Comparison of ENCODE assay signal across 8 mouse cellular contexts in the genomic region with DNA sequence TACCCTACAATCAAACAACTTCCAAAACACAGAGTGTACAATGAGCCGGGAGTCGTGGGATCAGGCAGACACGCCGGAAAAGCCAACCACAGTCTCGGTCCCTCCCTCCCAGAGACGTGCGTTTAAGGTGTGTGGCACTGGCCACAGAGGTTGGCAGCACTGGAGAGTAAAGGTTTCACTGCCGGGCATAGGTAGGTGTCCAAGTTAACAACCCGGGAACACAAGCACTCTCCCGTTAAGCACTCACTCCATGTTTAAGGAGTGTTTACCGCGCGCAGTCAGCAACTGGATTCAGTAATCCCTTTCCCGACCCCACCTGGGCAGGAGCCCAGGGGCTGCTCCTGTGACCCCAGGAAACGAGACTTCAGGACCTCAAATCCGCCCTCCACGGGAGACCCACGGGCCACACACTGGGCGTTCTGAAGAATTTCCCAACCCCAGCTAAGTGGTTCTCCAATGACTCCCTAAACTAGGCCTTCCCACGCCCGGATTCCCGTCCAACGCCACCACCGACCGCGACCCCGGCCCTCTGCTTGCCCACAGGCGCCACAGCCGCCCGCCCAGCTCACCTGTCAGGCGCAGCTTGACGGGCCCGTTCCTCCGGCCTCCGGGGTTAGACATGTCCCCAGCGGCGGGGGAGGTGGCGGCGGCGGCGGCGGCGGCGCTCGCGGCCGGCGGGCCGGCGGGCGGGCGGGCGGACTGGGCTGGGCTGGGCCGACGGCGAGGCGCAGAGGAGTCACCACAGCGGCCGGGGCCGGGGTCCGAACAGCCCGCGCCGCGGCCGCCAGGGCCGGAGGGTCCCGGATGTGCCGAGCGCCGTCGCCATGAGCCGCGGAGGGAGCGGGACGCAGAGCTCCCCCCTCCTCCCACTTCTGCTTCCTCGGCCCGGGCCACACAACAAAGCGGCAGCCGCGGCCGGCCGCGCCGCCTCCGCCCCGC. TPM values are rescaled to one million over a fixed set of nuclear protein-coding genes. Genes with fewer than 3 reads are reported as not detected.
A peak's percentile ranks its signal among the peaks of the same experiment; 100 is the strongest.
DNase-seq lines count a peak whose midpoint lies in the region; ATAC-seq and TF ChIP-seq lines count a peak whose summit lies in the region.

No protein-coding gene starts in this region.

- no peaks in the 10 kb centered on the region for H3K27me3 ChIP-seq in embryonic facial prominence, embryonic 11.5 days (ENCODE audit: control insufficient read depth, insufficient read depth, low read length)
- no peaks in the 10 kb centered on the region for H3K27me3 ChIP-seq in heart, adult 2 months (ENCODE audit: control insufficient read depth, insufficient read depth, low read length)
- H3K27me3 ChIP-seq in liver, embryonic 11.5 days (replicated peaks; ENCODE audit: control insufficient read depth, insufficient read depth, low read length) = no peaks in the 10 kb centered on the region
- no peaks in the 10 kb centered on the region for H3K27me3 ChIP-seq in splenic B cell, adult 2 months (ENCODE audit: control insufficient read depth, insufficient read depth, low read length, poor library complexity, severe bottlenecking)

- intact Hi-C loops in heart, adult 2 months (cut with DNase I) = loop anchor here (2.0 to 5.0 kb wide), 4 partner anchors 37 to 133 kb away; partner anchors contain the start of genes Cep95 and Ddx5

- TF ChIP-seq POLR2A in heart, adult 2 months (IDR thresholded peaks at IDR 0.05; ENCODE audit: insufficient read depth, low read depth, low read length) = no peak

- peak overlapping the region; percentile 88 for H3K27ac ChIP-seq in embryonic facial prominence, embryonic 11.5 days (replicated peaks; ENCODE audit: low read depth, low read length)
- peak overlapping the region; percentile 96 for H3K27ac ChIP-seq in heart, adult 2 months
- H3K27ac ChIP-seq in liver, embryonic 11.5 days (ENCODE audit: low read depth, low read length) = peak overlapping the region; percentile 91

- peak overlapping the region; percentile 80 for H3K4me2 ChIP-seq in embryonic facial prominence, embryonic 11.5 days (ENCODE audit: low read depth, low read length)
- peak overlapping the region; percentile 96 for H3K4me2 ChIP-seq in liver, embryonic 11.5 days

- no peaks in the 10 kb centered on the region for H3K4me1 ChIP-seq in embryonic facial prominence, embryonic 11.5 days (ENCODE audit: control insufficient read depth, insufficient read depth, low read length)
- H3K4me1 ChIP-seq in heart, adult 2 months (ENCODE audit: control insufficient read depth, insufficient read depth, low read length) = peaks cover 5% of the 10 kb centered on the region
- peaks cover 14% of the 10 kb centered on the region for H3K4me1 ChIP-seq in liver, embryonic 11.5 days (replicated peaks; ENCODE audit: control insufficient read depth, insufficient read depth, low read length)

- under 1% methylated on average over 77 of the region's 87 CpGs for WGBS in embryonic facial prominence, embryonic 11.5 days
- WGBS in heart, adult 2 months = under 1% methylated on average over 80 of the region's 87 CpGs
- under 1% methylated on average over 52 of the region's 87 CpGs for WGBS in liver, embryonic 11.5 days

- no peak for TF ChIP-seq CTCF in heart, adult 2 months (IDR thresholded peaks at IDR 0.05)

- H3K9ac ChIP-seq in embryonic facial prominence, embryonic 11.5 days (replicated peaks; ENCODE audit: low read length) = peak overlapping the region; percentile 95
- peak overlapping the region; percentile 96 for H3K9ac ChIP-seq in heart, adult 2 months (ENCODE audit: low read depth, low read length)
- H3K9ac ChIP-seq in liver, embryonic 11.5 days (ENCODE audit: low read depth, low read length) = peak overlapping the region; percentile 92

- H3K4me3 ChIP-seq in embryonic facial prominence, embryonic 11.5 days (ENCODE audit: low read depth, low read length) = peak overlapping the region; percentile 70
- H3K4me3 ChIP-seq in heart, adult 2 months = peak overlapping the region; percentile 93
- H3K4me3 ChIP-seq in liver, embryonic 11.5 days (ENCODE audit: low read depth, low read length) = peak overlapping the region; percentile 92

- H3K9me3 ChIP-seq in embryonic facial prominence, embryonic 11.5 days (replicated peaks; ENCODE audit: control insufficient read depth, low read length) = no peaks in the 10 kb centered on the region
- H3K9me3 ChIP-seq in liver, embryonic 11.5 days (ENCODE audit: control insufficient read depth, low read length) = no peaks in the 10 kb centered on the region

- peak; percentile 25 for DNase-seq in layer of hippocampus, adult 11-12 months (ENCODE audit: low spot score)
- DNase-seq in layer of hippocampus, adult 9-10 months (ENCODE audit: low spot score) = no peak
- peak; percentile 50 for DNase-seq in embryonic facial prominence, embryonic 11.5 days (ENCODE audit: low spot score)
- peak in 1 of 2 experiments; percentile 53 for DNase-seq in heart, adult 2 months
- DNase-seq in kidney, adult 8-10 months = peak; percentile 52 to 56
- peak; percentile 71 for DNase-seq in liver, embryonic 11.5 days (ENCODE audit: low spot score)
- DNase-seq in splenic B cell, adult 2 months (ENCODE audit: low read depth, low spot score) = peak; percentile 17

- H3K36me3 ChIP-seq in embryonic facial prominence, embryonic 11.5 days (replicated peaks; ENCODE audit: control insufficient read depth, insufficient read depth, low read depth, low read length) = no peaks in the 10 kb centered on the region
- H3K36me3 ChIP-seq in heart, adult 2 months (ENCODE audit: control insufficient read depth, insufficient read depth, low read length) = peaks cover 6% of the 10 kb centered on the region
- H3K36me3 ChIP-seq in liver, embryonic 11.5 days (ENCODE audit: control insufficient read depth, insufficient read depth, low read length) = no peaks in the 10 kb centered on the region
- H3K36me3 ChIP-seq in splenic B cell, adult 2 months (ENCODE audit: control insufficient read depth, insufficient read depth, low read length, poor library complexity, severe bottlenecking) = no peaks in the 10 kb centered on the region

- ATAC-seq in embryonic facial prominence, embryonic 11.5 days (replicated peaks; ENCODE audit: insufficient number of reproducible peaks, low FRiP score, low TSS enrichment, low read depth) = peak; percentile 76
- ATAC-seq in liver, embryonic 11.5 days (replicated peaks; ENCODE audit: low FRiP score) = peak; percentile 76
- ATAC-seq in monocyte, adult 5-6 weeks (replicated peaks; ENCODE audit: insufficient number of reproducible peaks, low FRiP score, low TSS enrichment, poor library complexity, severe bottlenecking) = peak; percentile 70

- no peak for TF ChIP-seq EP300 in heart, adult 2 months (IDR thresholded peaks at IDR 0.05; ENCODE audit: insufficient read depth, low read depth, low read length)

- 0 out of 2 replicates have a peak, but pooled peaks cover 2% of the 10 kb centered on the region for H3K79me2 ChIP-seq in heart, adult 2 months (replicated peaks; ENCODE audit: control insufficient read depth, insufficient read depth, low read length)

RNA-seq across cellular contexts. Expression of gene Smurf2, which starts 0.6 kb away (rescaled TPM):
- polyA plus RNA-seq in embryonic facial prominence, embryonic 11.5 days (2014; fragmentation: Nextera tagmentation; extraction: Ambion mirVana) = 19.8 and 20.4 TPM in 2 replicates
- total RNA-seq in heart, adult 2 months (2021) = 10 to 100 TPM; 39.9 to 41.0 TPM
- polyA plus RNA-seq in heart, adult 2 months (2012; rRNA removed) = 9.5 and 14.9 TPM in 2 replicates
- 8.7 and 9.6 TPM in 2 replicates for polyA plus RNA-seq in liver, embryonic 11.5 days (2014; fragmentation: Nextera tagmentation; extraction: Ambion mirVana)
- total RNA-seq in monocyte, adult 5-6 weeks (2017) = 51.0 to 76.4 TPM (median 65.5 TPM) in 3 replicates
